Mouse (Mus musculus) olfactory bulb, adult 2 months (tissue): Measurements from ENCODE around the gene Tmem131l.

Source experiments
- CTCF ChIP-seq: fragments of 200-500 bp; IDR thresholded peaks from 2 replicates; pipeline ENCODE4 v1.5.1; 2012; ENCODE audit warnings: low read depth, mild to moderate bottlenecking, low read length, moderate library complexity; ENCODE audit not compliant: insufficient read depth
- POLR2A ChIP-seq: fragments of 200-500 bp; IDR thresholded peaks from 2 replicates; pipeline ENCODE4 v1.6.1; 2012; ENCODE audit warnings: mild to moderate bottlenecking, low read depth, low read length, moderate library complexity; ENCODE audit not compliant: insufficient read depth

DNA sequence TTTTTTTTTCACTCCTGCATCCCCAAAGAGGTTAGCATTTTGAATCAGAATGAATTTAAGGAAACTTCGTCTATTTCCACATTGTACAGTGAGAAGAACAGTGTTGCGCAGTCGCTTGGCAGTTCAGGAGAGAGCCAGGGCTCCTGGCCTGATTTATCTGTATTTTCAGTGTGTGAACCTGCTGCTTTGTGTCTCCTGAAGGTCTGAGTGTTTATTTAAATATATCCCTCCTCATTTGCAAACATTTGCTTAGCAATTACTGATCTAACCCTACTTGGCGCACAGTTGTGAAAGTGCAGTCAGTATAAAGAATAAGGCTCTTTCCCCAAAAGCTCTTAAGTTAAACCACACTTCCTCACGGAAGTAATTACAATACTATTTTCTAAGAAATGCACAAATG, 129.3 kb downstream of the Tmem131l start:
- no peak for TF ChIP-seq CTCF
- TF ChIP-seq POLR2A: no peak
